Mouse (Mus musculus): ENCODE measurements around the gene Larp6.
A peak's percentile ranks its signal among the peaks of the same experiment; 100 is the strongest.

Larp6 gene

DNA sequence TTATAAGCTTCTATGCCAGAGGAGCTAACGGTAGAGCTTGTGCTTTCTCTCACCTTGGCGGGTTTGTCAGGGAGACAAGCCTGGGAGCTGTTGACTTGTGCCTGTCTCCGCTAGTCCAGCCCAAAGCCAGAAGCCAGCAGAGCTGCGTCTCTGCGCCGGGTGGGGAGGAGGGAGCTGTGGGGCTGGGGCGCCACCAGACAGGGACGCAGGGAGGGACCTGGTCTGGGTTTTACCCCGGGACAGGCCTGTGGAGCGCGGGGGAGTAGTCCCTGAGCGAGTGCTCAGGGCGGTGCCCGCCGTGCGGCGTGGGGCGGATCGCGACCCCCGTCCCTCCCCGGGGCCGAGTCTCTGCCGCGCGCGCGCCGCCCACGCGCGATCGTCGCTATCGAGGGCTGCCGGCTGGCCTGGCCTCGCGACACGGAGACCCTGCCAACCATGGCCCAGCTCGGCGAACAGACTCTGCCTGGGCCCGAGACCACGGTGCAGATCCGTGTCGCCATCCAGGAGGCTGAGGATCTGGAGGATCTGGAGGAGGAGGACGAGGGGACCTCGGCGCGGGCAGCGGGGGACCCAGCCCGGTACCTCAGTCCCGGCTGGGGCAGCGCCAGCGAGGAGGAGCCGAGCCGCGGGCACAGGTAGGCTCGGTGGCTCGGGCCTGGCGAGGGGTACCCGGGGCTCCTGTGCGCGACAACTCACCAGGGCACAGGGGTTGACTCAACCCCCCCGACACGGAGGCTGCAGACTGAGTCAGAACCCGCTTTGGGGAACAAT is at the start of gene Larp6:
TSS of gene Larp6 (plus strand) at position 219 of the 771 bp plus-strand sequence.
- DNase-seq = no peak

- DNase-seq = no peak
Measured at GRCm38 (mm10) chr9:60664385-60664784, 48.4 kb upstream of the Larp6 start.

DNA sequence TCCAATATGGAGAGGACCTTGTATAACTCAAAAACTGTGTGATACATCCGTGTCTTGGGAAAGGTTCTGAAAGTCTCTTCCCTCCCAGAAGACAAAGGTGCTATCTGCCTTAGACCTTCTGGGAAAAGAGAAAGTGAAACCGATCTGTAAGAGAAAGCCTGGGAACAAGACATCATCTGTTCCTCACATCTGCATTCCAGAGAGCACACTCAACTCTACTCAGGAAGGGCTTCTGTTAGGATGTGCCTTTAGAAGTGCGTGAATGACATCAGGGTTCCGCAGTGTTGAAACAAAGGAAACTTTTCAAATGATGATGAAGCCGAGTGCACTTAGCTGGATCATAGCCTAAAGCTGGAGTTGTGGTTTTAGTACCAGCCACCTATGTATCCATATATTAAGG is 47.9 kb upstream of the Larp6 start:
- DNase-seq = no peak

GRCm38 (mm10) chr9:60665535-60665934 is 47.3 kb upstream of the Larp6 start:
- DNase-seq = no peak

DNA sequence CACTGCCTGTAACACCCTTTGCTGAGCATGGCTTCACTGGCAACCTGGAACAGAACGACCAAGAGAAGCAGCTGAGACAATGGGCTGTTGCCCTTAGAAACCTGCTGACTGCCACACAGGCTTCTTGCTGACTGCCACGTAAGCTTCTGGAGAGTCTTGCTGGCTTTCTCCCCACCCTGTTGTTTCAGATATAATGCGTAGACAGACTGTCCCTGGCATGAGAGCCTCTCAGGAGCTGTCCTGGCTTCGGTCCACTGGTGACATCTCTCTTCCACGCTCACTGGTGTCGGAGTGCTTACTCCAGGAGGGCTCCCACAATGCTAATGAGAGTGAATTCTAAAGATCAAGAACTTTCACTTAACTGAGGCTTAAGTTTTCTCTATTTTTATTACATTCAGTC is 43.9 kb upstream of the Larp6 start:
- DNase-seq = no peak

DNA sequence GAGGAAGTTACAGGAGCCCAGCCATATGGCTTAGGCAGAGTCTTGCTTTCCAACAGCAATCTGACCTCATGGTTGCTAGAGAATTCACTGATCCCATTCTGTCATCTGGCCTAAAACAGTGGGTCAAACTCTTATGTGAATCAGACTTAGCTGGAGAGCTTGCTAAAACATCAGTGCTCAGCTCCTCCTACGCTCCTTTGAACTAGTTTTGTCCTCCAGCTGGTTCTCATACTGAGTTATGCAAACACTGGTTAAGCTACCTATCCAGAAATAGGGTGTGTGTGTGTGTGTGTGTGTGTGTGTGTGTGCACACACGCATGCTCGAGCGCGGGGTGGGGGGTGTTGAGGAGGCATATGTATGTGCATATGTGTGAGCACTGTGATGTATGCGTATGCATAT is 40.2 kb upstream of the Larp6 start:
- no peak for DNase-seq

DNA sequence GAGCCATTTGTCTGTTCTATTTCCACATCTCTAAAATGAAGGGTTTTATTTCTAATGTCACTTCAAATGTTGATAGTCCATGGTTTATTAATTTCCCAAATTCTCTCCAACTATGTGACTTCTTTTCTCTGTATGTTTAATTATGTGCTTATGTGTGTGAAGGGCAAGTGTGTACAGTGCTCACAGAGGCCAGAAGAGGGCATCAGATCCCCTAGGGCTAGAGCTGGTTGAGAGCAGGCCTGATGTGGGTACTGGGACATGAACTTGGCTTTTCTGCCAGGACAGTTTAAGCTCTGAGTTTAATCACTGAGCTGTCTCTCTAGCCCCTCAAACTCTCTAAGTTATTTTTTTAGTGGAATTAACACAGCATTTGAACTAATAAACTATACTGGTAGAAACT is 38.0 kb upstream of the Larp6 start:
- DNase-seq = no peak

DNA sequence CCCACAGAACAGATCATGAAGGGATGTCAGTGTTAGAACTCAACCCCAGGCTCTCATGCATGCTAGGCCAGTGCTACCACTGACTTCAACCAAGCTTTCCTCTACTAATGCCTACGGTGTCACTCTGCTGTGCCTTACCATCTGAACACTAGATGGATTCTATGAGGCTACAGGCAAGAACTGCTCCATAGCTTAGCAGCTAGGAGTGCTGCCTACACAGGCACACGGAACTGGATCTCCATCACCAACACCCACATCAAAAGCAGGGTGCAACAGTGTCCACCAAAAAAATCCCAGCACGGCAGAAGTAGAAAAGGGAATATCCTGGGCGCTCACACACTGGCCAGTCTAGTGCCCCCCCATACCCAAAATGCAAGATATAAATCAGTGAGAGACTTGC is 36.4 kb upstream of the Larp6 start:
- no peak for DNase-seq

GRCm38 (mm10) chr9:60678913-60679312 is 33.9 kb upstream of the Larp6 start:
- DNase-seq = no peak

DNA sequence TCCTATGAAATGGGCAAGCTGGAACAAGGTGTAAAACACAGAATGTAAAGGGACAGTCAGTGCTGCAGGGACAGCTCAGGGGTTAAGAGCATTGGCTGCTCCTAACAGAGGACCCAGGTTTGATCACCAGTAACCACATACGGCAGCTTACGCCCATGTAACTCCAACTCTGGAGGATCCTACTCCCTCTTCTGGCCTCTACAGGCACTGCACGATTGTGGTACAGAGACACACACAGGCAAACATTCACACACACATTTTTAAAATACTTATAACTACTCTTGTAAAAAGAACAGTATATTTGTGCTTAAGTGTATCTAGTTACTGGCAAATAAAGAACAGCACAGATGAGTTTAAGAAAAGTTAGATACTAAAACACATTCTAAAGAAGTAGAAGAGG is 31.8 kb upstream of the Larp6 start:
- no peak for DNase-seq

DNA sequence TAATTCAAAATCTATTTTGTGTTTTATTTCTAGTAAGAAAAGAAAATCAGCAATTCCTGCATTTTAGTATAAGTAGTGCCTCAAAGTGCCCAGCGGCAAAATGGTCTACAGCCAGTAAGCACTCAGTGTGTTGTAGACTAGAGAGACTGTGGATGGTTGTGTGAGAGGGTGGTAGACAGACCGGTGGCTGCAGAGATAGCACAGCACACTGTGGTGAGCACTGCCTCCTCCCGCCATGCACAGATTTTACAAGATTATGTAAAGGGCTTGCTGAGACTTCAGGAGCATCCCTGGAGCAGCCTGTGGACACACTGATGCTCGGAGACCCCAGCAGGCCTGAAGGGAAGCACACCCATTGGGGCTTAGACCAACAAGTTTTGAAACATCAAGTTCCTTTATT is 30.0 kb upstream of the Larp6 start:
- no peak for DNase-seq

GRCm38 (mm10) chr9:60687415-60687814 is 25.4 kb upstream of the Larp6 start:
- no peak for DNase-seq

- peak; percentile 77 for DNase-seq
Measured at GRCm38 (mm10) chr9:60687891-60688324, 24.9 kb upstream of the Larp6 start, which contains the start of gene Lrrc49. Gene Lrrc49 (minus strand): TSS chr9:60688158.

GRCm38 (mm10) chr9:60692624-60693023 is 20.2 kb upstream of the Larp6 start:
- DNase-seq = no peak

- peak; percentile 18 for DNase-seq
Measured at GRCm38 (mm10) chr9:60693986-60694385, 18.8 kb upstream of the Larp6 start.

DNA sequence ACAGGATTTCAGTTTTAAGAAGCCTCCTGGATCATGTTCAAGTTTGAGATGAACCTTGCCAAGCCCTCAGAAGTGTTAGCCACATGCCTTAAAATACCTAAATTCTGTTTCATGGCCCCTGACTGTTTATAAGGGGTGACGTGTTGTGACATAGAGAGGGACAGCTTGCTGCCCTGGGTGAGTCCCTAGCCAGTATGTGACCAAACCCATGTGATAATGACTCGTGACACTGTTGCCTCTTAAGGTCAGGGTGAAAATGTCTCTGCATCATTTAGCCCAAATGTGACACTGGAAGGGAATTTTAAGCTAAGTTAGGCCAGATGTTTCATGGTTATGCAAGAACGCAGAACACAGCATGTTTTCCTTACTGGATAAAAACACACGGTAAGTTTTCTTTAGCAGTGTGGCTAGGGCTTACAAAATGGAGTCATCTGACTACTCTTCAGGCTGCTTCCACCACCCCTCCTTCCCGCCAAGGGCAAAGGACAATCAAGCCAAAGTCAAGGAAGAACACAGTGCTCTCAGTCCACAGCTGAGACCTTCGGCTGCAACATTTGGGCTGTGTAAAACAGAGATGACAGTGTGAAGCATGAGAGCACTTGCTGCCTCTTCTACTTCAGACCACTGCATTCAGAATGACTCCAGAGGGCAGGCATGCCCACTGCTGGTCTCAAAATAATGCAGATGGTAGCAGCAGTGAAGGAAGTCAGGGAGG is 16.4 kb upstream of the Larp6 start:
- no peak for DNase-seq

DNA sequence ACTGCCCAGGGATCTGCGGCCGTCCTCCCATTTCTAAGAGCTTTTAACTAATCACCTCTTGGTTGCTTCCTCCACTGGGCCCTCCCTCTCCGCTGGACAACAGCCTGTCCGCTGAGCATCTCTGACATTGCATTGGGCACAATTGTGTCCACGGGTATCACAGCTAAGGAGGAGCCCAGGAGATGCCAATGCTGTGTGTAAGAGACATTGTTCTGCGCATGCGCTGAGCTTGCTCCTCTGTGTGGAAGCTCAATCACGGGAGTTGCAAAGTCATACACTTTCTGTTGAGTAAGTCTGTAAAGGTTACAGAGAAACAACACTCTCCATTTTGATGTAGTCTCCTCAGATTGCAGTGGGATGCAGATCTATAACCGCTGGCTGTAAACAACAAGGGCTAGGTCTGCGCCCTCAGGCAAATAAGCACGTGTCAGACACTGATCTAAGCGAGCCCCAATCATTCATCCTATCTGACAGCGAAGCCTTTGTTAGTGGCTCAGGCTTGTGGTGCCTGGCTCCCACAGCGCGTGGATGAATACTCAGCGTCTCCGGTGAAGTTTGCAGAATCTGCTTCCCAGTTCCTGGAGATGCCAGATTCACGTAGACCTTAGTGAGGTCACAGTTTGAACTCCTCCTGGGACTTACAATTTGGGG is 13.1 kb upstream of the Larp6 start:
- DNase-seq = no peak

GRCm38 (mm10) chr9:60707594-60707993 is 5.2 kb upstream of the Larp6 start:
- no peak for DNase-seq

DNA sequence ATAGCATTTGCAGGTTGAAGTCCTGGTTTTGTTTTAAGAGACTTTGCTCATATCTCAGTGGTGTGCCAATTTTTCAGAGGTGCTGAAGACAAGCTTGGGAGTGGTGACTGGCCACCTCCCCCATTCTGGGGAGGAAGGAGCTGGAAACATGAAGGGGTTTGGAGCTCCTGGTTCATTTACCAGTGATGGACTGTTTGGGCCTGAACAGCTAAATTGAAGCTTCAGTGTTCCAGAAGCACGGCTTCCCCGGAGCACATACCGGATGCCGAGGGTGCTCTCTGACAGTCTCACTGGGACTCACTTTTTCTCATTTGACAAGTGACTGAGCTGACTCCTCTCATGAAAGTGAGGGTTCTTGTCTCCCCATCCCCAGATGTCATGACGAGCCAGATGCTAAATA is 4.2 kb upstream of the Larp6 start:
- no peak for DNase-seq

DNA sequence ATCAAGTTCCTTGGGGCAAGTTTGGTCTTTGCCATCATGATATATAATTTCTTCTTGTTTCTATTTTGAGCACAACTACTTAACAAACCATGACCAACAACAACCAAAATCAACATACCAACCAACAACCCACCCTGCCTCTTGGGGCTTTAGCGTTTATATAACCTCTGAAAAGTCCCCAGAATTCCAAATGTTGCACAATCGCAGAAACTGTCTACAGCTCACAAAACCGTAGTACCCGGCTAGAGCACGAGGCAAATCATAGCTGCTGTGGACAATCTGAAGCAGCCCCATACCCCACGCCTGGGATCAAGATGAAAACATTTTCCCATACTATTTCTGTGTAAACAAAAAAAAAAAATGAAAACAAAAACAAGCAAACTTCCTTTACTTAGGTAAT is 3.1 kb upstream of the Larp6 start:
- no peak for DNase-seq

DNA sequence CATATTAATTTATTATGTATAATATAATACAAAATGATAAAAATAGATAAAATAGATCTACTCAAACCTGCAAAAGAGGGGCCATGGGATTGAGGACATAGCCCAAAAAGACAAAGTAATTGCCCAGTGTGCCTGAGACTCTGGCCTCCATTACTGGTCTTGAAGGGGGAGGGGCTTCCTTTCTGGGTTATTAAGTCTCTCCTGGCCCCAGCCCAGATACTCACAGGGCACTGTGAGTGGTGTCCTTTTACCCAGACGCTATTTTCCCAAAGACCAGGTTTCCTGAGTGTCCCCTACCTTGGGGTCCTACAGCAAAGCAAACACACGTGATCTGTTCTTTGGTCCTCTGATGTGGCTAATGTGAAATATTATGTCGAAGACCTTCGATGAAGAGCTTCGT is 778 bp upstream of the Larp6 start:
- no peak for DNase-seq

DNA sequence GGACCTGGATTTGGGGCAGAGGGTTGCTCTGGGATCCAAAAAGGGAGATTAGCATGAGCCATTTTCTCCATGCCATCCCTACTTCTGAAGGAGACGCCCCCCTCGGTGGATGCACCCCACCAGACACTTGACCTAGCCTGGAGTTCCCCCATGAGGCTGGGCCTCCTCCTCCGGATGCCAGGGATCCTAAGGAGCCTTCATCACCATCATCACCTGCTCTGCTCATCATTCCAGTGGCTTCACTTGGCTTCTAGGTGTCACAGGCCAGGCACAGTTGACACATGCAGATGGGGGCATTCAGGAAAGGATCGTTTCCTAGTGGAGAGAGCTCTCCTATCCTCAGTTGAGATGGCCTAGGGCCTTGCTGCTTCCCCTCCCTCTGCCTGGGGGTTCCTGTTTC is 827 bp downstream of the Larp6 start:
- no peak for DNase-seq

DNA sequence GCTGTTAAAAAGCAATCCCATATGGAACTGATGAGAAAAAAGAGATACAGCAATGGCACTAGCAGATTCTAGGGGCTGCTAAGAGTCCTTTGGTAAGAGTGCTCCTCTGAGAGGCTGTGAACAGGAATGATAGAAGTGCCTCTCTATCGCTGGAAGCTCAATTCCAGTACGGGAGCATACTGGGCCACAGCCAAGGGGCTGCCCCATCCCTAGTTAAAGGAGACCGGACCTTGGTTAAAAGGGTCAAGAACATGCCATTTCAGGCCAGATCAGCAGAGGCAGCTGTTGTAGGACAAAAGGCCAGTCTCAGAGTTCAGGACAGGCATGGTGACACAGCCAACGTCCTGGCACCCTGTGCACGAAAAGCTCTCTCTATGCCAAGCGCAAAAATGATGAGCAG is 1.4 kb downstream of the Larp6 start:
- no peak for DNase-seq

DNA sequence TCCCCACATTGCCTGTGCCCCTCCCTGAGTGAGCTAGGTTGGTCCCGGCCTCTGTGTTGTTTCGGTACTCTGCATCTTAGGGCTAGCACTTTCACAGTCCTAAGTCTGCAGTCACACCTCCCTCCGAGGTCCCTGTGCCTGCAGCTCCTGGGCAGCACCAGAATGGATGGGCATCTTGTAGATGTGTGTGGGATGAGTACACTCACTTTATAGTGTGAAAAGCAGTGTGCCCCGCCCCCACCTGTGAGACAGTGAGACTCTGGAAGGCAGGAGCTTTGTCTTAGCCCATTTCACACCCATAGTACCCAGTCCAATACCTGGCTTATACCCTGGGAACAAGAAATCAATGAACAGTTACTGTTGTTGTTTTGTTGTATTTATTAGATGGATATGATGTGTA is 2.5 kb downstream of the Larp6 start:
- no peak for DNase-seq

Data from thymus, postnatal 25 days (tissue).